Mouse (Mus musculus): Measurements from ENCODE around the gene Fam25c. TPM values are rescaled to one million over a fixed set of nuclear protein-coding genes. Genes with fewer than 3 reads are reported as not detected.

Fam25c gene
- polyA plus RNA-seq, 1 experiment from 2014 or later = not detected

DNA sequence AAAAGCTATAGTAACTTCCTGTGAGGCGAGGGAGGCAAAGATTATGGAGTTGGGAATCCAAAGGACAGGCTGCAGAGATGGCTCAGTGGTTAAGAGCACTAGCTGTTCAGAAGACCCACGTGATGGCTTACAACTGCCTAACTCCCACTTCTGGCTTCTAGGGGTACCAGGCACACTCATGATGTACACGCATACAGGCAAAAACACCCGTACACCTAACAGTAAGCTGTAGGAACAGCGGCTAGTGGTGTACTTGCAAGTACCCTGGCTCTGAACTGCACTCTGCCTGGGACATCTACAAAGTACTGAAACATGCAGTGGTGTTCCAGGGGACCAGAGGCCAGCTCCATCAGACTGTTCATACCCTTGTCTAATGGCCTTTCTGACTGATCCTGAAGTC lies 8.1 kb downstream of the Fam25c start:
- WGBS = 95% methylated on average over 5 of the region's 5 CpGs
- no peak for ATAC-seq
- no peak overlapping the region for H3K4me2 ChIP-seq (ENCODE audit: low read length)
- no peaks in the 10 kb centered on the region for H3K27me3 ChIP-seq (ENCODE audit: control insufficient read depth, insufficient read depth, low read depth, low read length)
- H3K9me3 ChIP-seq (replicated peaks; ENCODE audit: control insufficient read depth, low read length, poor library complexity, severe bottlenecking) = no peaks in the 10 kb centered on the region
- H3K9ac ChIP-seq (ENCODE audit: low read depth, low read length) = no peak overlapping the region
- no peaks in the 10 kb centered on the region for H3K4me1 ChIP-seq (ENCODE audit: control insufficient read depth, insufficient read depth, low read length)
- H3K4me3 ChIP-seq (ENCODE audit: low read depth, low read length) = no peak overlapping the region
- H3K36me3 ChIP-seq (ENCODE audit: control insufficient read depth, insufficient read depth, low read length) = peaks cover 9% of the 10 kb centered on the region
- no peak overlapping the region for H3K27ac ChIP-seq (ENCODE audit: low read length)

DNA sequence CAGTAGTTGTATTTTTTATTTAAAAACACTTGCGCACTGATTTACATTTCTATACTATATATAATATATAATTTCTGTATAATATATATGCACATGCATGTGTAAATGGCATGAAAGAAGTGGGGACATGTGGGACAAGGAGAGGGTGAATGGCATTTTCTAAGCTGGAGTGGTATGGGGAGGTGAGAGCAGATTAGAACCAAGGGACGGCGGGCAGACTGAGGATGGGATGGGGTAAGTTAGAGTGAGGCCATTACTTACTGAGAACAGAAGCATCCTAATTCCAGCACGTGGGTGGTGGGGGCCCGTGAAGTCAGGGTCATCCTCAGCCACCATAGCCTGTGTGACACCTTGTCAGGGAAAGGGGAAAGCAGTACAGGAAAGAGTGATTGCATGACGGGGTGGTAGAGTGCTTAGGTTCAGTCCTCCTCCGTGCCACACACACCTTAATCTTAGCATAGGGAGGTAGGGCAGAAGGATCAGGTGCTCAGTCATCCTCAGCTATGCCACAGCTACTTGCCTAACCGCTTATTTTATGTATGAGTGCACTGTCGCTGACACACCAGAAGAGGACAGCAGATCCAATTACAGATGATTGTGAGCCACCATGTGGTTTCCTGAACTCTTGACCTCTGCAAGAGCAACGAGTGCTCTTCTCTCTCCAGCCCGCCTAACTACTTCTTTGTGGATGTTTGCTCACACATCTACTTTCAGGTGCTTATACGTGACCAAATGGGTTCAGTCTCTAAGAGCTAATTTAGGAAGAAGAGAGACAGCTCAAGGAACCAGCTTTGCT lies 9.3 kb downstream of the Fam25c start:
- Histone ChIP-seq H3K9ac (ENCODE audit: low read depth, low read length) (no peak overlapping the region), H3K4me3 (ENCODE audit: low read depth, low read length) (no peak overlapping the region), H3K4me2 (ENCODE audit: low read length) (no peak overlapping the region), H3K4me1 (ENCODE audit: control insufficient read depth, insufficient read depth, low read length) (no peaks in the 10 kb centered on the region), H3K27me3 (ENCODE audit: control insufficient read depth, insufficient read depth, low read depth, low read length) (no peaks in the 10 kb centered on the region), H3K9me3 (replicated peaks; ENCODE audit: control insufficient read depth, low read length, poor library complexity, severe bottlenecking) (no peaks in the 10 kb centered on the region), H3K36me3 (ENCODE audit: control insufficient read depth, insufficient read depth, low read length) (peaks cover 9% of the 10 kb centered on the region), H3K27ac (ENCODE audit: low read length) (no peak overlapping the region)
- WGBS = 68% methylated on average over 12 of the region's 12 CpGs
- peak; percentile 39; the same call in 1 of the 2 replicates for ATAC-seq

GRCm38 (mm10) chr14:34344361-34344760 lies 10.9 kb downstream of the Fam25c start:
- no peak overlapping the region for H3K27ac ChIP-seq (ENCODE audit: low read length)
- no peaks in the 10 kb centered on the region for H3K4me1 ChIP-seq (ENCODE audit: control insufficient read depth, insufficient read depth, low read length)
- H3K9me3 ChIP-seq (replicated peaks; ENCODE audit: control insufficient read depth, low read length, poor library complexity, severe bottlenecking) = no peaks in the 10 kb centered on the region
- peaks cover 15% of the 10 kb centered on the region for H3K36me3 ChIP-seq (ENCODE audit: control insufficient read depth, insufficient read depth, low read length)
- H3K4me2 ChIP-seq (ENCODE audit: low read length) = no peak overlapping the region
- H3K27me3 ChIP-seq (ENCODE audit: control insufficient read depth, insufficient read depth, low read depth, low read length) = no peaks in the 10 kb centered on the region
- WGBS = 83% methylated on average over 5 of the region's 5 CpGs
- H3K4me3 ChIP-seq (ENCODE audit: low read depth, low read length) = no peak overlapping the region
- H3K9ac ChIP-seq (ENCODE audit: low read depth, low read length) = no peak overlapping the region
- no peak for ATAC-seq

DNA sequence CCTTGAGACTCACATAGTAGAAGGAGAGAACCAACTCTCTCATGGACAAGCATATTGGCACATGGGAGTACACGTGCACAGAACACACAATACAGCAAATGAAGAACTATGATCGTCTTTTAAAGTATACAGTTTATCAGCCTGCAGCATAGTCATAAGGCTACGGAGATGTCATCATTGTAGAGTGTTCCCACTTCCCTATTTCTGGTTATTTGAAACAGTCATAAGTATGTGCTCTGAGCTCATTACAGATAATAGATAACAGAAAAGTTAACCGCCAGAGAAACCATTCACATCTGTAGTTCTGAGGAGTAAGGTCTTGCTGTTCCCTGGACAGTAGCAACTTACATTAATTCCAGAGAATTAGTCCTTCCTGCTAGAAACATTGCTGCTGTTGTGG lies 12.2 kb downstream of the Fam25c start:
- Histone ChIP-seq H3K36me3 (ENCODE audit: control insufficient read depth, insufficient read depth, low read length) (peaks cover 19% of the 10 kb centered on the region), H3K27me3 (ENCODE audit: control insufficient read depth, insufficient read depth, low read depth, low read length) (no peaks in the 10 kb centered on the region), H3K4me3 (ENCODE audit: low read depth, low read length) (no peak overlapping the region), H3K9me3 (replicated peaks; ENCODE audit: control insufficient read depth, low read length, poor library complexity, severe bottlenecking) (no peaks in the 10 kb centered on the region), H3K4me1 (ENCODE audit: control insufficient read depth, insufficient read depth, low read length) (no peaks in the 10 kb centered on the region), H3K4me2 (ENCODE audit: low read length) (no peak overlapping the region), H3K27ac (ENCODE audit: low read length) (no peak overlapping the region), H3K9ac (ENCODE audit: low read depth, low read length) (no peak overlapping the region)
- 96% methylated on average over 4 of the region's 4 CpGs for WGBS
- no peak for ATAC-seq

- H3K9ac ChIP-seq (ENCODE audit: low read depth, low read length) = no peak overlapping the region
- no peaks in the 10 kb centered on the region for H3K9me3 ChIP-seq (replicated peaks; ENCODE audit: control insufficient read depth, low read length, poor library complexity, severe bottlenecking)
- H3K27me3 ChIP-seq (ENCODE audit: control insufficient read depth, insufficient read depth, low read depth, low read length) = no peaks in the 10 kb centered on the region
- H3K4me2 ChIP-seq (ENCODE audit: low read length) = no peak overlapping the region
- H3K4me1 ChIP-seq (ENCODE audit: control insufficient read depth, insufficient read depth, low read length) = no peaks in the 10 kb centered on the region
- ATAC-seq = no peak
- peaks cover 27% of the 10 kb centered on the region for H3K36me3 ChIP-seq (ENCODE audit: control insufficient read depth, insufficient read depth, low read length)
- no peak overlapping the region for H3K4me3 ChIP-seq (ENCODE audit: low read depth, low read length)
- no peak overlapping the region for H3K27ac ChIP-seq (ENCODE audit: low read length)
- 87% methylated on average over 4 of the region's 4 CpGs for WGBS
Measured at GRCm38 (mm10) chr14:34341993-34342392, 13.2 kb downstream of the Fam25c start.

GRCm38 (mm10) chr14:34339446-34339845 lies 15.8 kb downstream of the Fam25c start:
- Histone ChIP-seq H3K27ac (ENCODE audit: low read length) (no peak overlapping the region), H3K4me1 (ENCODE audit: control insufficient read depth, insufficient read depth, low read length) (no peaks in the 10 kb centered on the region), H3K9ac (ENCODE audit: low read depth, low read length) (no peak overlapping the region), H3K9me3 (replicated peaks; ENCODE audit: control insufficient read depth, low read length, poor library complexity, severe bottlenecking) (no peaks in the 10 kb centered on the region), H3K27me3 (ENCODE audit: control insufficient read depth, insufficient read depth, low read depth, low read length) (no peaks in the 10 kb centered on the region), H3K36me3 (ENCODE audit: control insufficient read depth, insufficient read depth, low read length) (peaks cover 46% of the 10 kb centered on the region), H3K4me2 (ENCODE audit: low read length) (no peak overlapping the region), H3K4me3 (ENCODE audit: low read depth, low read length) (no peak overlapping the region)
- no peak for ATAC-seq
- WGBS = 35% methylated on average over 1 of the region's 1 CpGs

DNA sequence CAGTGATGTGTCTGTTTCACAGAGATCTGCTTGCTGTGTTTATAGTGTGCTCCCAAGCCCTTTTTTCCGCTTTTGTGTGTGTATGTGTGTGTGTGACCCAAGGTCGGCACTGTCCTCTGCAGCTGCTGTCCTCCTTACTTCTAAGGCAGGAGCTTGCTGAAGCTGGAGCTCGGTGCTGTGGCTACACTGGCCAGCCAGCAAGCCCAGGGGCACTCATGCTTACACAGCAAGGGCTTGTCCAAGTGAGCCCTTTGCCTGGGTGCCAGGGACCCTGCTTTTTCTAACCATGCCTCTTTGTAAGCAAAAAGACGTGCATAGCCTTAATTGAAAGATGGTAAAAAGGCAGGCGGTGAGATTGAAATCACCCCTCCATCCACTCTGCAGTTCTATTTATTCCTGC lies 22.8 kb downstream of the Fam25c start:
- Histone ChIP-seq H3K4me2 (ENCODE audit: low read length) (no peak overlapping the region), H3K36me3 (ENCODE audit: control insufficient read depth, insufficient read depth, low read length) (peaks cover 51% of the 10 kb centered on the region), H3K9me3 (replicated peaks; ENCODE audit: control insufficient read depth, low read length, poor library complexity, severe bottlenecking) (no peaks in the 10 kb centered on the region), H3K4me1 (ENCODE audit: control insufficient read depth, insufficient read depth, low read length) (no peaks in the 10 kb centered on the region), H3K9ac (ENCODE audit: low read depth, low read length) (no peak overlapping the region), H3K27ac (ENCODE audit: low read length) (peak overlapping the region; percentile 26; the same call in 1 of the 2 replicates), H3K27me3 (ENCODE audit: control insufficient read depth, insufficient read depth, low read depth, low read length) (no peaks in the 10 kb centered on the region), H3K4me3 (ENCODE audit: low read depth, low read length) (no peak overlapping the region)
- WGBS = 84% methylated on average over 5 of the region's 5 CpGs
- peak; percentile 87 for ATAC-seq

GRCm38 (mm10) chr14:34331886-34332285 lies 23.3 kb downstream of the Fam25c start:
- peak; percentile 64; the same call in 1 of the 2 replicates for ATAC-seq
- no peaks in the 10 kb centered on the region for H3K9me3 ChIP-seq (replicated peaks; ENCODE audit: control insufficient read depth, low read length, poor library complexity, severe bottlenecking)
- peak overlapping the region; percentile 59; the same call in 1 of the 2 replicates for H3K27ac ChIP-seq (ENCODE audit: low read length)
- H3K4me2 ChIP-seq (ENCODE audit: low read length) = no peak overlapping the region
- H3K4me1 ChIP-seq (ENCODE audit: control insufficient read depth, insufficient read depth, low read length) = no peaks in the 10 kb centered on the region
- 84% methylated on average over 3 of the region's 3 CpGs for WGBS
- no peak overlapping the region for H3K4me3 ChIP-seq (ENCODE audit: low read depth, low read length)
- H3K9ac ChIP-seq (ENCODE audit: low read depth, low read length) = no peak overlapping the region
- H3K27me3 ChIP-seq (ENCODE audit: control insufficient read depth, insufficient read depth, low read depth, low read length) = no peaks in the 10 kb centered on the region
- peaks cover 50% of the 10 kb centered on the region for H3K36me3 ChIP-seq (ENCODE audit: control insufficient read depth, insufficient read depth, low read length)

- Histone ChIP-seq H3K9ac (ENCODE audit: low read depth, low read length) (no peak overlapping the region), H3K9me3 (replicated peaks; ENCODE audit: control insufficient read depth, low read length, poor library complexity, severe bottlenecking) (no peaks in the 10 kb centered on the region), H3K27ac (ENCODE audit: low read length) (no peak overlapping the region), H3K27me3 (ENCODE audit: control insufficient read depth, insufficient read depth, low read depth, low read length) (no peaks in the 10 kb centered on the region), H3K4me3 (ENCODE audit: low read depth, low read length) (no peak overlapping the region), H3K4me1 (ENCODE audit: control insufficient read depth, insufficient read depth, low read length) (no peaks in the 10 kb centered on the region), H3K36me3 (ENCODE audit: control insufficient read depth, insufficient read depth, low read length) (peaks cover 43% of the 10 kb centered on the region), H3K4me2 (ENCODE audit: low read length) (no peak overlapping the region)
- ATAC-seq = peak; percentile 88
- WGBS = 86% methylated on average over 9 of the region's 9 CpGs
Measured at GRCm38 (mm10) chr14:34330657-34331158, 24.5 kb downstream of the Fam25c start.

All from midbrain, embryonic 16.5 days (tissue).